Mouse (Mus musculus) yolk sac, embryonic 10.5 days (tissue): ENCODE measurements around the gene Maged2.
"Not testable (repeated sequence)": the region's sequence is repeated elsewhere in the genome, so short reads cannot be mapped to it uniquely, and the experiment has no call there.

Experiments used
- DNase-seq: peaks from one replicate; pipeline ENCODE4 v3.0.0-alpha.2; 2017; ENCODE audit warnings: low spot score

Gene Maged2

DNA sequence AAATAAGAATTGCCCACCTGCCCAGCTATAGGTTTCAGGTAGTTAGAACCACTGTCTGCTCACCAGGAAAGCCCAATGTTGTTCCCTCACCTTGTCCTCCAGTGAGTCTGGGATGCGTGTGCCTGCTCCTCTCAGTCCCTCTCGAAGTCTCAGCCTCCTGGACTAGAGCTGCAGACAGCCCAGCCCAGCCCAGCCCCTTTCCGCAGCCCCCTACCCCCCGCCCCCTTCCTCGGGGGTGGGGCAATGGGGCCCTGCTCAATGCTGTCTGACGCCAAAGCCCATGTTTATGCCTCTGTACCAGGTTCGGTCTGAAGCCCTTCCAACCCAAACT lies at the start of gene Maged2:
Gene Maged2 (minus strand): TSS at position 207 of the 331 bp plus-strand sequence.
- DNase-seq, result peak; percentile 40

DNA sequence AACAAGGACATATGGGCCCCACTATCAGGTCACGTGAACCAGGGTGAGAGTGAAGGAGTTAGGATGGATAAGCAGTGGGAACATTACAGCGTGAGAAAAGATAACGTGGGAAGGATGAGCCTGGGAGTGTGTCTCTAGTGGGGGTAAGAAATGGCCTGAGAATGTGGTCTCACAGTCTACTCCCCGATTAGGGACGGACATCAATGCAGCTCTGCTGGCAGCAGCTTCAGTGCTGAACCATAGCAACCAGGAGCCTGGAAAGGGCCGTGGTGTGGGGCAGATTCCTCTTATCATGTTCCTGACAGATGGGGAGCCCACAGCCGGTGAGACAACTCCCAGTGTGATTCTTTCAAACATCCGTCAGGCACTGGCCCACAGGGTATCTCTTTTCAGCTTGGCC lies 34.1 kb upstream of the Maged2 start:
- no peak for DNase-seq

DNA sequence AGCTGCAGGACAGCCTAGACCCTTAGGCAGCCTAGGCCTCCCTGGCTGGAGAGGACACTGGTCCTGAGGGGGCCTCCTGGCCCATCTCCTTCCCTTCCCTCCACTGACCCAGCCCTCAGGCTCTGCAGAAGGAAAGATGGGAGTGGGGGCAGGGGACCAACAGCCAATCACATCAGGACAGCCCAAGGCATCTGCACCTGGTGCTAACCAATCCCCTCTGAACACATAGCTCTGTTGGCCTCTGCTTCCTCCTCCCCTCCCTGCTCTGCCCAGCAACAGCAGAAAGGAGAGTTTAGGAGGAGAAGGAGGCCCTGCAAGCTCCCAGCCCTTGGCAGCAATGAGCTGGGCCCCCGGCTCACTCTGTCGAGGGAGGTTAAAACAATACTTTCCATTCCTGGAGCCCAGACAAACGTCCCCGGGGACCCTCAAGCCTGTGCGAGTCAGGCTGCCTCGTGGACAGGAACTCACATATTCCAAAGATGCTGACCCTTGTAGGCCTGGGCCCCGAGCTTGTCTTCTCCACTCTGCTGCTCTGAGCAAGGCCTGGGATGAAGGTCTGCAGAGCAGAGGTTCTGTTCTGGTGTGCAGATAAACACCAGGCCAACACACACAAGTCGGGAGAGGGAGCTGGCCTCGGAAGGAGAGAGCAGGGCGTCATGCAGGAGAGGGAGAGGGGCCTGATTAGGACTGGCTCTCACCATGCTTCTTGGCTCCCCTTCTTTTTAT lies 31.5 kb upstream of the Maged2 start:
- DNase-seq, result not testable (repeated sequence)

DNA sequence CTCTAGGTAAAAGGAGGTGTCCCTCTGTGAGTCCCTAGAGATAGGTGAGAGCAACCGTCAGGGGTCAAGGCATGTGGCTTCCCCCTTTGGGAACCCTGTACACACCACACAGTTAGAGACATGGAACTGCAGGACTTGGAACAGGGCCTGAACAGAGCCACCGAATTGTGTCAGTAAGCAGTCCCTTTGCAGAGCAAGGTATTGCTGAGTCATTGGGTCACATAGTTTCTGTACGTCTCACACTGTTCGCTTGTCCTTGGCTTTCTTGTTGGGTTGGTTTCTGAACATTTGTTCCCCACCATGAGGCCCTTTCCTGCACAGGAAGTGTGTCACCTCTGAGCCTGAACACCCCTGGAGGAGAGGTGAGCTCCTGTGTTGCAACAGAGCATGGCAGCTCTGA lies 29.1 kb upstream of the Maged2 start:
- DNase-seq, result not testable (repeated sequence)

DNA sequence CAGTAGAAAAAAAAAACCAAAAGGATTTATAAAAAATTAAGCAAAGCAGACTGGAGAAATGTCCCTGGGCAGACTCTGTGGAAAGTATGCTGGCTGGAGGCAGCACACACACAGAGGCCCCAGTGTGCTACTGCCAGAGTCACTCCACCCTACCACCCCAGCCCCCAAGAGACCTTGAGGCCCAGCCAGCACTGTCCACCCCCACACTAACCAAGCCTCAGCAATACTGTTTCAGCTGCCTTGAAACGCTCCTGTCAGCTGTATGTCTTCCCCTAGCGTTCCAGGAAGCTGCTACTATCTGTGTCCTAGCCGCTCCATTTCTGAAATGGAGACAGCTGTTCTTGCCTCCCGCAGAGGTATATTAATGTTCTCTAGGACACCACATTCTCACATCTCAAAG lies 16.2 kb upstream of the Maged2 start:
- no peak for DNase-seq

DNA sequence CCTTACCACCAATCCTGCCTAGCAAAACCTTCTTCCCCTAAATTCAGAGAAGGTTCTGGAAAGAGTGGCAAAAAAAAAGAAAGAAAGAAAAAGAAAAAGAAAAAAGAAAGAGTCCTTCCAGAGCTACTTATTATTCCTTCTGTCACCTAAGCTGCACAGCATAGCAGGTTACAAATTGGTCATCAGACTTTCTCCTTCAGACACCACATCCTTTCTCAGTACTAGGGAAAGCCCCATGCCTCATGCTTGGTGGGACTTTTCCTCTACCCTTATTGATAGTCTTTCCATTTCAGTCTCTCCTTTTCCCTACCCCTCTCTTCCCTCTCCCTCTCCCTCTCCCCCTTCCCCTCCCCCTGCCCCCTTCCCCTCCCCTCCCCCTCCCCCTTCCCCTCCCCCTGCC lies 3.1 kb upstream of the Maged2 start:
- no peak for DNase-seq

DNA sequence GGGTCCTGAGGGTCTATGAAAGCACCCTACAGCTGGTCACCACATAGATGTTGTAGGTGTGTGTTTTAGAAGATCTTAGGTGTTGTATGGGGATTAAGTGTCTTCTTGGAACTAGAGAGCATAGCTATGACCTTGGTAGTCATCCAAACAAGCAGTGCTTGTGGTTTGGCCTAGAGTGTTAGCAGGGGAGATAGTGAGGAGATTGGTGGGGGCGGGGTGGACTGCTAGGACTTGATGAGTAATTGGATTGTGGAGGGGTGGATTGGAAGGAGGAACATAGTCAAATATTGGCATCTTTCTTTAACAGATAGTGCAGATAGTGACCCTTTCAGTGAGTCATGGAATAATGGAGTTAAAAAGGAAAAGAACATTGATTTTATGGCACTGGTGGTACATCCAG lies 1.5 kb upstream of the Maged2 start:
- no peak for DNase-seq

DNA sequence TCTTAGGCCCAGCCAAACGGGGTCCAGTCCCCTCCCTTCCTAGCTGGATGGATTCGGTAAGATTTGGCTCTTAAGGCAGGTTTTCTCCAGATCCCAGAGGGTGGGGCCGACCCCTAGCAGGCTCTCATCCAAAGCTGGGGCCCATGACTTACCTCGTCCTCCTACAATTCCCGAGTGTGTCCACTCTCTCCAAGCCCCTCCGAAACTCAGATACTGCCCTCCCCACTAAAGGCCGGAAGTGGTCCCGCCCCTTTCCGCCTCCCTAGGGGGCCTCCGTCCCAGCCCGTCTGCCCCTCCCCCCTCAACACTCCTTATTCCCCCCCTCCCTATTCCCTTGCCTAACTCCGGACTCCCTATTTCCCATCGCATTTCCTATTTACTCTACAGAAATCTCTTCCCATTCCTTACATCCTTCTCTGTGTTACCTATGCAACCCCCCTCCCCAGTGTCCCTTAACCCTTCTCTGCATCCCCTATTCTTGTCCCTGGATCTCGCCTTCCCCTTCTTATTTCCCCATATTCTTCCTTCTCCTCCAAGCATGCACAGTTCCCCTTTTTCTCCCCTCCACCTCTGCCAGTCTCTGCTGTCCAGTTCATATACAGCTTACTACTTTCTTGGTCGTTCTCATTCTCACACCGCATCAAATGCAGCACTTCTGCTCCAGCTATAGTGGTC lies 544 bp downstream of the Maged2 start:
- peak; percentile 38 for DNase-seq

DNA sequence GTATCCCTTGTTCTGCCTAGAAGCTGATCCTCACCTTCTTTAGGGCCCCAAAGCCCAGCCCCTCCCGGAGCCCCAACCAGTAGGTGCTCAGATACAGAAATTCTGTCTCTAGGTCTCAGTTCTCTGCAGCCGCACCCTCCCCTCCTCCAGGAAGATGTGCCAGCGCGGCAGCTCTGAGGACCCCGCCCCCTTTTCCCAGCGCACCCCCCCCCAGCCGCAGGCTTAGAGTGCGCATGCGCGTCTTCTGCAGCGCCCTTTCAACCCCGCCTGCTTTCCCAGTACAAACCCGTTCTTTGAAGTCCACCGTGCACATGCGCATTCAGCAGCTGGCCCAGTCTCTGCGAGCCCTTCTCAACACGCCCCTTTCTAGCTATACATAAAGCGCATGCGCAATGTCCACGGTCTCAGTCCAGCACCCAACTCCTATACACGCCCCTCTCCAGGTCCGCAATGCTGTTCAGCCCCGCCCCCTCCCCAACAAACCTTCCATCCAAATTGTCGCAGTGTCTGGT lies 1.3 kb downstream of the Maged2 start:
- DNase-seq, result peak; percentile 90

DNA sequence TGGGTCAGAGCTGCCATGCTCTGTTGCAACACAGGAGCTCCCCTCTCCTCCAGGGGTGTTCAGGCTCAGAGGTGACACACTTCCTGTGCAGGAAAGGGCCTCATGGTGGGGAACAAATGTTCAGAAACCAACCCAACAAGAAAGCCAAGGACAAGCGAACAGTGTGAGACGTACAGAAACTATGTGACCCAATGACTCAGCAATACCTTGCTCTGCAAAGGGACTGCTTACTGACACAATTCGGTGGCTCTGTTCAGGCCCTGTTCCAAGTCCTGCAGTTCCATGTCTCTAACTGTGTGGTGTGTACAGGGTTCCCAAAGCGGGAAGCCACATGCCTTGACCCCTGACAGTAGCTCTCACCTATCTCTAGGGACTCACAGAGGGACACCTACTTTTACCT lies 13.2 kb downstream of the Maged2 start:
- DNase-seq, result not testable (repeated sequence)

DNA sequence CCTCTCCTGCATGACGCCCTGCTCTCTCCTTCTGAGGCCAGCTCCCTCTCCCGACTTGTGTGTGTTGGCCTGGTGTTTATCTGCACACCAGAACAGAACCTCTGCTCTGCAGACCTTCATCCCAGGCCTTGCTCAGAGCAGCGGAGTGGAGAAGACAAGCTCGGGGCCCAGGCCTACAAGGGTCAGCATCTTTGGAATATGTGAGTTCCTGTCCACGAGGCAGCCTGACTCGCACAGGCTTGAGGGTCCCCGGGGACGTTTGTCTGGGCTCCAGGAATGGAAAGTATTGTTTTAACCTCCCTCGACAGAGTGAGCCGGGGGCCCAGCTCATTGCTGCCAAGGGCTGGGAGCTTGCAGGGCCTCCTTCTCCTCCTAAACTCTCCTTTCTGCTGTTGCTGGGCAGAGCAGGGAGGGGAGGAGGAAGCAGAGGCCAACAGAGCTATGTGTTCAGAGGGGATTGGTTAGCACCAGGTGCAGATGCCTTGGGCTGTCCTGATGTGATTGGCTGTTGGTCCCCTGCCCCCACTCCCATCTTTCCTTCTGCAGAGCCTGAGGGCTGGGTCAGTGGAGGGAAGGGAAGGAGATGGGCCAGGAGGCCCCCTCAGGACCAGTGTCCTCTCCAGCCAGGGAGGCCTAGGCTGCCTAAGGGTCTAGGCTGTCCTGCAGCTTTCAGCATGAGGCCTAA lies 15.5 kb downstream of the Maged2 start:
- DNase-seq, result not testable (repeated sequence)
